Comparison of ENCODE assay signal across 23 mouse cellular contexts in genomic region chr16:73613017-73613416, GRCm38 (mm10).
"Had no signal": no experiment of that assay in that cellular context is flagged by ENCODE, and none has a peak within 500 bp of the region (broad histone marks: within the 10 kb centered on the region; RNA-seq: fewer than 3 reads in every experiment).

No protein-coding gene starts in this region.

- H3K4me1 ChIP-seq: kidney, embryonic 15.5 days; limb, embryonic 15.5 days; neural tube, embryonic 13.5 days; stomach, embryonic 15.5 days had no signal

- DNase-seq: kidney, adult 11 months; kidney, adult 8-10 months; kidney, postnatal 10 days; kidney, postnatal 36 days; layer of hippocampus, postnatal 36 days; liver, postnatal 0 days; lung, embryonic 14.5 days; retina, postnatal 1 day; right cerebral cortex, postnatal 25 days; spleen, adult 18-20 months; thymus, postnatal 36 days had no signal

- H3K9me3 ChIP-seq: kidney, embryonic 15.5 days; limb, embryonic 12.5 days; limb, embryonic 15.5 days; midbrain, embryonic 12.5 days; neural tube, embryonic 13.5 days; stomach, embryonic 15.5 days had no signal

- H3K4me2 ChIP-seq: kidney, embryonic 15.5 days; limb, embryonic 12.5 days; limb, embryonic 15.5 days; liver, embryonic 11.5 days; lung, embryonic 14.5 days; midbrain, embryonic 12.5 days; neural tube, embryonic 13.5 days; stomach, embryonic 15.5 days had no signal

- H3K36me3 ChIP-seq: kidney, embryonic 15.5 days; limb, embryonic 12.5 days; limb, embryonic 15.5 days; midbrain, embryonic 12.5 days; neural tube, embryonic 13.5 days; stomach, embryonic 15.5 days had no signal

- H3K4me3 ChIP-seq: kidney, embryonic 15.5 days; left cerebral cortex, adult 2 months; limb, embryonic 12.5 days; limb, embryonic 15.5 days; midbrain, embryonic 12.5 days; myocyte; neural tube, embryonic 13.5 days; stomach, embryonic 15.5 days had no signal

- H3K9ac ChIP-seq: kidney, embryonic 15.5 days; limb, embryonic 12.5 days; limb, embryonic 15.5 days; liver, embryonic 14.5 days; liver, postnatal 0 days; lung, embryonic 14.5 days; midbrain, embryonic 12.5 days; neural tube, embryonic 13.5 days; stomach, embryonic 15.5 days had no signal

- H3K27me3 ChIP-seq: kidney, embryonic 15.5 days; limb, embryonic 12.5 days; limb, embryonic 15.5 days; midbrain, embryonic 12.5 days; neural tube, embryonic 13.5 days; stomach, embryonic 15.5 days had no signal

- H3K27ac ChIP-seq: kidney, embryonic 15.5 days; left cerebral cortex, adult 2 months; limb, embryonic 12.5 days; limb, embryonic 15.5 days; liver, embryonic 14.5 days; macrophage; midbrain, embryonic 12.5 days; neural tube, embryonic 13.5 days; stomach, embryonic 15.5 days had no signal

- ATAC-seq: liver, postnatal 0 days; lung, postnatal 0 days had no signal
